Mouse (Mus musculus) limb, embryonic 14.5 days (tissue): ENCODE measurements around the gene Dennd1a. TPM values are rescaled to one million over a fixed set of nuclear protein-coding genes. Genes with fewer than 3 reads are reported as not detected.
A peak's percentile ranks its signal among the peaks of the same experiment; 100 is the strongest.

Experiments
- ATAC-seq: fragments of 200-750 bp; cut with Nextera tagmentation; 2 replicates; pipeline ENCODE4 v1.8.0; 2017; ENCODE audit warnings: low read depth, moderate number of reproducible peaks, moderate TSS enrichment; ENCODE audit not compliant: low FRiP score
- DNase-seq: peaks from one replicate; pipeline ENCODE4 v3.0.0-alpha.2; 2015; ENCODE audit warnings: low spot score
- H3K27ac ChIP-seq: fragments of 300-500 bp; sonication (generic); replicated peaks from 2 replicates; pipeline ENCODE4 v1.5.1; 2014; ENCODE audit warnings: low read depth, mild to moderate bottlenecking, low read length, moderate library complexity, mixed read lengths
- H3K27me3 ChIP-seq: fragments of 300-500 bp; sonication (generic); 2 replicates; pipeline ENCODE4 v1.6.1; 2014; ENCODE audit warnings: low read length, mixed read lengths; ENCODE audit not compliant: control insufficient read depth, insufficient read depth
- H3K36me3 ChIP-seq: fragments of 300-500 bp; sonication (generic); 2 replicates; pipeline ENCODE4 v1.6.1; 2014; ENCODE audit warnings: mild to moderate bottlenecking, low read length, moderate library complexity, mixed read lengths; ENCODE audit not compliant: control insufficient read depth, insufficient read depth
- H3K4me1 ChIP-seq: fragments of 300-500 bp; sonication (generic); 2 replicates; pipeline ENCODE4 v1.6.1; 2014; ENCODE audit warnings: antibody characterized with exemption, low read length, mixed read lengths; ENCODE audit not compliant: control insufficient read depth, insufficient read depth
- H3K4me2 ChIP-seq: fragments of 300-500 bp; sonication (generic); replicated peaks from 2 replicates; pipeline ENCODE4 v1.6.1; 2014; ENCODE audit warnings: low read depth, mild to moderate bottlenecking, low read length, moderate library complexity; ENCODE audit not compliant: severe bottlenecking
- H3K4me3 ChIP-seq: fragments of 300-500 bp; sonication (generic); replicated peaks from 2 replicates; pipeline ENCODE4 v1.5.1; 2014; ENCODE audit warnings: low read length
- H3K9ac ChIP-seq: fragments of 300-500 bp; sonication (generic); 2 replicates; pipeline ENCODE4 v1.6.1; 2014; ENCODE audit warnings: mild to moderate bottlenecking, low read depth, low read length, moderate library complexity; ENCODE audit not compliant: severe bottlenecking
- H3K9me3 ChIP-seq: fragments of 300-500 bp; sonication (generic); 2 replicates; pipeline ENCODE4 v1.6.1; 2016; ENCODE audit warnings: low read length; ENCODE audit not compliant: control insufficient read depth
- POLR2A ChIP-seq: fragments of 200-500 bp; IDR thresholded peaks from 2 replicates; pipeline ENCODE4 v1.8.0; 2012; ENCODE audit warnings: inconsistent platforms, mild to moderate bottlenecking, moderate library complexity, borderline replicate concordance; ENCODE audit not compliant: insufficient read depth, insufficient read length; ENCODE audit errors: extremely low read depth
- WGBS: fragments of 180-500 bp; shearing (Covaris S2); extraction: QIAGEN DNeasy Blood & Tissue Kit; methylation state at CpG from one replicate; pipeline ENCODE4 v1.1.7; 2014; 5-methylcytosine and 5-hydroxymethylcytosine counted together
- polyA plus RNA-seq, 2 experiments: library from polyadenylated mRNA; depleted of rRNA in 1 of 2; stranded (reverse) in 1 of 2; unstranded in 1 of 2; fragments of >200 nt; fragmentation: Nextera tagmentation in 1 of 2; extraction: Ambion mirVana in 1 of 2; gene quantifications; 2 replicates each; pipeline versions ENCODE4 v1.2.1 to v1.2.3; 2012 to 2014

The Dennd1a gene
- polyA plus RNA-seq, 2 experiments: 11.8 to 22.9 TPM

- H3K36me3 ChIP-seq: no peaks in the 10 kb centered on the region
- ATAC-seq (no peak), DNase-seq (no peak)
- no peak overlapping the region for H3K27ac ChIP-seq
- no peak for TF ChIP-seq POLR2A
- no peak overlapping the region for H3K4me3 ChIP-seq
- no peak overlapping the region for H3K4me2 ChIP-seq
- H3K27me3 ChIP-seq: no peaks in the 10 kb centered on the region
- H3K9ac ChIP-seq: no peak overlapping the region
- H3K4me1 ChIP-seq: peaks cover 5% of the 10 kb centered on the region
- no peaks in the 10 kb centered on the region for H3K9me3 ChIP-seq
- WGBS: 94% methylated on average over 1 of the region's 1 CpGs
Measured at GRCm38 (mm10) chr2:38198072-38198471, 89.1 kb downstream of the Dennd1a start.

DNA sequence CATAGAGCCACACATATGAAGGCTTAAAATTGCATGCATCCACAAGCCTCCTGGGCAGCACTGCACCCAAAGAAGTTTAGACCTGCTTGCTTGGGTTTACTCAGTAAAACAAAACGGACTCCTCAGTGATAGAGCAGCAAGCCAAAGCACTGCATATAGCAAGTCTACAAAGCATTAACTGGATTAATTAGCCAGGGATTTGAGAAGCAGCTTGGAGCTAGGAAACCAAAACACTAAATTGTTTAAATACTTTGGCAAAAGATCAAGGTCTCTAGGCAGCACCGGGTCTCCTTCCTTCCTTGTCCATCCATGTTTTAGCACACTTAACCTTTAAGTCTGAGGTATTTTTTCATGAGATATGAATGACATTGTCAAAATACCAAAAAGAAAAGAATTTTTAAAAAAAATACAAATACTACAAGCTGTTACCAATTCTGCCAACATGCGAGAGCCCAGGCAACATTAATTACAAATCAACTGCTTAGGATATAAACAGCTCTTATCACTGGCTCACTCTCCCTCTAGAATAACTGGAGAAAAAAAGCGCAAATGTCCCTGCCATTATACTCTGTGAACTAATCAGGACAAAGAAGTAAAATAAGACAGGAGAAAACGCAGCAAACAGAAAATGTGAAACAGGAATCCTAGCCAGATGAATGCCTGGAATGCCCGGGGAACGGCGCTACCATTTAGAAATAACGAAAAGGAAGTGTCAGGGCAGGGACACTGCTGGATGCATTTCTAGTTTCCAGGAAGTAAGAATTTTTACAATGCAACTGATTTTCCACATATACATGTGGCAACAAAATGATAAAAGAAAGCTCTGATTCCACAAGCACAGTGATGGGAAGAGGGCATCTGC, 90.8 kb downstream of the Dennd1a start:
- no peak overlapping the region for H3K9ac ChIP-seq
- no peaks in the 10 kb centered on the region for H3K36me3 ChIP-seq
- DNase-seq (peak; percentile 11), ATAC-seq (no peak)
- no peak overlapping the region for H3K4me2 ChIP-seq
- H3K27me3 ChIP-seq: no peaks in the 10 kb centered on the region
- no peak for TF ChIP-seq POLR2A
- WGBS: 33% methylated on average over 9 of the region's 9 CpGs
- no peaks in the 10 kb centered on the region for H3K9me3 ChIP-seq
- no peak overlapping the region for H3K4me3 ChIP-seq
- H3K27ac ChIP-seq: no peak overlapping the region
- peaks cover 5% of the 10 kb centered on the region for H3K4me1 ChIP-seq

- TF ChIP-seq POLR2A: no peak
- 95% methylated on average over 1 of the region's 1 CpGs for WGBS
Measured at GRCm38 (mm10) chr2:38192007-38192406, 95.2 kb downstream of the Dennd1a start.

GRCm38 (mm10) chr2:38191601-38192000, 95.6 kb downstream of the Dennd1a start:
- Histone ChIP-seq H3K36me3 (no peaks in the 10 kb centered on the region), H3K27ac (no peak overlapping the region), H3K9me3 (no peaks in the 10 kb centered on the region), H3K4me2 (no peak overlapping the region), H3K27me3 (no peaks in the 10 kb centered on the region), H3K4me1 (peaks cover 5% of the 10 kb centered on the region), H3K4me3 (no peak overlapping the region), H3K9ac (no peak overlapping the region)
- no peak for ATAC-seq
- TF ChIP-seq POLR2A: no peak
- no peak for DNase-seq

More at GRCm38 (mm10) chr2:38192007-38192406, 95.2 kb downstream of the Dennd1a start:
- Histone ChIP-seq H3K9ac (no peak overlapping the region), H3K36me3 (no peaks in the 10 kb centered on the region), H3K4me1 (peaks cover 5% of the 10 kb centered on the region), H3K27ac (no peak overlapping the region), H3K27me3 (no peaks in the 10 kb centered on the region), H3K9me3 (no peaks in the 10 kb centered on the region), H3K4me3 (no peak overlapping the region), H3K4me2 (no peak overlapping the region)
- ATAC-seq: no peak
- DNase-seq: no peak

DNA sequence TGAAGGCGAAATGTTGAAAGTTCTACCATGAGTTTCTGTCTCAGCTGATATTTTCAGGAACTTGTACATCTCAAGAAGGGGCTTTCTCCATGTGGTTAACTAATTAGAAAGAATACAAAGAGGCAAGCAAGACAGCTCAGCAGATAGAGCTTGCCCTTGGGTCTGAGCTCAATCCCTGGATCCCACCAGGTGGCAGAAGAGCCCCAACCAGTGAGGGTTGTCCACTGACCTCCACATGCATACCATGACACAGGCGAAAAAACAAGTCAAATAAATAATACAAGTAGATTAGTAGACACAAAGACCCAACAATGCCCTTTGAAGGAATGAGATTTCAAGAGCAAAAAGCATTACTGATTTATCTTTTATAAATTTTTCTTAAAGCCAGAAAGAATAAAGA, 100.8 kb downstream of the Dennd1a start:
- Histone ChIP-seq H3K36me3 (no peaks in the 10 kb centered on the region), H3K9me3 (no peaks in the 10 kb centered on the region), H3K4me1 (no peaks in the 10 kb centered on the region), H3K4me2 (no peak overlapping the region), H3K27ac (no peak overlapping the region), H3K27me3 (no peaks in the 10 kb centered on the region), H3K9ac (no peak overlapping the region), H3K4me3 (no peak overlapping the region)
- DNase-seq (no peak), ATAC-seq (no peak)
- no peak for TF ChIP-seq POLR2A
- WGBS: 73% methylated on average over 2 of the region's 2 CpGs
